Mouse (Mus musculus) brain, embryonic 14.5 days (tissue): Measurements from ENCODE around the gene Dmac2.

Experiments
- CTCF ChIP-seq: fragments of 200-500 bp; IDR thresholded peaks from 2 replicates; pipeline ENCODE4 v1.5.1; 2012; ENCODE audit warnings: inconsistent platforms, mild to moderate bottlenecking, moderate library complexity, borderline replicate concordance; ENCODE audit not compliant: insufficient read depth, insufficient read length; ENCODE audit errors: extremely low read depth
- POLR2A ChIP-seq: fragments of 200-500 bp; IDR thresholded peaks from 2 replicates; pipeline ENCODE4 v1.6.1; 2012; ENCODE audit warnings: mild to moderate bottlenecking, inconsistent platforms, borderline replicate concordance; ENCODE audit not compliant: poor library complexity, insufficient read depth, insufficient read length, severe bottlenecking; ENCODE audit errors: extremely low read depth

GRCm38 (mm10) chr7:25623857-25624370 is 4.7 kb downstream of the Dmac2 start:
- no peak for TF ChIP-seq CTCF
- no peak for TF ChIP-seq POLR2A
